Mouse (Mus musculus): ENCODE measurements around the gene Cnnm2. TPM values are rescaled to one million over a fixed set of nuclear protein-coding genes. Genes with fewer than 3 reads are reported as not detected.

Cnnm2 gene
- polyA plus RNA-seq, 1 experiment, result 12.2 TPM

DNA sequence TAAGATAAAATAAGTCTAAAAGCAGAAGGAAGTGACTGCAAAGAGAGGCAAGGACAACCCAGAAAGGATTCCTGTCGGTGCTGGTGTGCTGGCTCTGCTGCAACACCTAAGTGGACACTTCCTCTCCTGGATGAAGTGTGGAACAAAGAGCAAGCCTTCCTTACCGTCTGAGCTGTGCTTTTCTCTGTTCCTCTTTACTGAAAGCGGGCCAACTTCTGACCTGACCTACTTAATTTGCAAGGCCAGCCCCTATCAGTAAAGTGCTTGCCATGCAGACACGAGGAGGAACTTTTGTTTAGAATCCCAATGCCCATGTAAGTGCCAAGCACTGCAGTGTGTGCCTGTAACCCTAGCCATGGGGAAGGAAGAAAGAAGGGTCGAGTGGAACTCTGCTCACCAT is 137.9 kb downstream of the Cnnm2 start:
- peak; percentile 33 for DNase-seq
- peaks cover 10% of the 10 kb centered on the region; the same call in 1 of the 2 replicates for H3K4me1 ChIP-seq (ENCODE audit: control insufficient read depth, insufficient read depth, low read length)
- no peak overlapping the region for H3K4me3 ChIP-seq (replicated peaks; ENCODE audit: extremely low read depth, low read depth, low read length)
- WGBS, result 21% methylated on average over 5 of the region's 5 CpGs
- TF ChIP-seq CTCF (IDR thresholded peaks at IDR 0.05; ENCODE audit: insufficient read depth, low read length), result no peak

- Histone ChIP-seq H3K4me1 (ENCODE audit: control insufficient read depth, insufficient read depth, low read length) (peaks cover 10% of the 10 kb centered on the region; the same call in 1 of the 2 replicates), H3K4me3 (replicated peaks; ENCODE audit: extremely low read depth, low read depth, low read length) (no peak overlapping the region)
- no peak for DNase-seq
- 52% methylated on average over 5 of the region's 5 CpGs for WGBS
- TF ChIP-seq POLR2A (IDR thresholded peaks at IDR 0.05; ENCODE audit: borderline replicate concordance, extremely low read depth, low read depth, low read length), result no peak
- TF ChIP-seq CTCF (IDR thresholded peaks at IDR 0.05; ENCODE audit: insufficient read depth, low read length), result no peak
These were observed 138.5 kb downstream of the Cnnm2 start for GRCm38 (mm10) chr19:46899871-46900270.

GRCm38 (mm10) chr19:46900786-46901185 is 139.4 kb downstream of the Cnnm2 start:
- Histone ChIP-seq H3K4me3 (replicated peaks; ENCODE audit: extremely low read depth, low read depth, low read length) (no peak overlapping the region), H3K4me1 (ENCODE audit: control insufficient read depth, insufficient read depth, low read length) (peaks cover 10% of the 10 kb centered on the region; the same call in 1 of the 2 replicates)
- WGBS, result 87% methylated on average over 6 of the region's 6 CpGs
- TF ChIP-seq POLR2A (IDR thresholded peaks at IDR 0.05; ENCODE audit: borderline replicate concordance, extremely low read depth, low read depth, low read length) (no peak), CTCF (IDR thresholded peaks at IDR 0.05; ENCODE audit: insufficient read depth, low read length) (no peak)
- DNase-seq, result no peak

- Histone ChIP-seq H3K4me3 (replicated peaks; ENCODE audit: extremely low read depth, low read depth, low read length) (no peak overlapping the region), H3K4me1 (ENCODE audit: control insufficient read depth, insufficient read depth, low read length) (peaks cover 10% of the 10 kb centered on the region; the same call in 1 of the 2 replicates)
- TF ChIP-seq CTCF (IDR thresholded peaks at IDR 0.05; ENCODE audit: insufficient read depth, low read length) (no peak), POLR2A (IDR thresholded peaks at IDR 0.05; ENCODE audit: borderline replicate concordance, extremely low read depth, low read depth, low read length) (no peak)
- DNase-seq, result peak; percentile 38
- 52% methylated on average over 5 of the region's 5 CpGs for WGBS
These were observed 139.9 kb downstream of the Cnnm2 start for GRCm38 (mm10) chr19:46901323-46901722.

GRCm38 (mm10) chr19:46903379-46903778 is 142.0 kb downstream of the Cnnm2 start:
- peaks cover 10% of the 10 kb centered on the region; the same call in 1 of the 2 replicates for H3K4me1 ChIP-seq (ENCODE audit: control insufficient read depth, insufficient read depth, low read length)
- TF ChIP-seq CTCF (IDR thresholded peaks at IDR 0.05; ENCODE audit: insufficient read depth, low read length) (no peak), POLR2A (IDR thresholded peaks at IDR 0.05; ENCODE audit: borderline replicate concordance, extremely low read depth, low read depth, low read length) (no peak)
- no peak overlapping the region for H3K4me3 ChIP-seq (replicated peaks; ENCODE audit: extremely low read depth, low read depth, low read length)
- 90% methylated on average over 5 of the region's 5 CpGs for WGBS
- no peak for DNase-seq

DNA sequence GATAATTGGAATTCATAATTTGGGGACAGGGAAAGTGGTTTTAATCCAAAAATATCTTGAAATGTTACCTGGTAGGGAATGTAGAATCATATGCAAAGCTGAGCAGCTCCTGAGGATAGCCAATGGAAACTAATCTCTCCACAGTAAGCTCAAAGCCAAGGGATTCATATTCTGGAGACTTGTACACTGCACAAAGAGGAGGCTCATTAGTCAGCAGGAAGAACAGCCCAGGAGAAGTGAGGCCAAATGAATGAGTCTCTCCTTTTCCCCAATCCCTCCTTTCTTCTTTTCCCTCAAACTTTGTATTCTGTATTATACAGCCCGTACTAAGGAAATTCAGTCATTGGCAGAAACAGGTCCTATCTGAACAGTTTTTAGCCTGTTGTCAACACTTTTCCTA is 143.5 kb downstream of the Cnnm2 start:
- TF ChIP-seq CTCF (IDR thresholded peaks at IDR 0.05; ENCODE audit: insufficient read depth, low read length) (no peak), POLR2A (IDR thresholded peaks at IDR 0.05; ENCODE audit: borderline replicate concordance, extremely low read depth, low read depth, low read length) (no peak)
- WGBS, result 85% methylated on average over 1 of the region's 1 CpGs
- no peak for DNase-seq
- Histone ChIP-seq H3K4me1 (ENCODE audit: control insufficient read depth, insufficient read depth, low read length) (peaks cover 12% of the 10 kb centered on the region), H3K4me3 (replicated peaks; ENCODE audit: extremely low read depth, low read depth, low read length) (no peak overlapping the region)

GRCm38 (mm10) chr19:46905383-46905782 is 144.0 kb downstream of the Cnnm2 start:
- H3K4me3 ChIP-seq (replicated peaks; ENCODE audit: extremely low read depth, low read depth, low read length), result no peak overlapping the region
- H3K4me1 ChIP-seq (ENCODE audit: control insufficient read depth, insufficient read depth, low read length), result peaks cover 10% of the 10 kb centered on the region
- no peak for DNase-seq
- TF ChIP-seq POLR2A (IDR thresholded peaks at IDR 0.05; ENCODE audit: borderline replicate concordance, extremely low read depth, low read depth, low read length) (no peak), CTCF (IDR thresholded peaks at IDR 0.05; ENCODE audit: insufficient read depth, low read length) (no peak)

DNA sequence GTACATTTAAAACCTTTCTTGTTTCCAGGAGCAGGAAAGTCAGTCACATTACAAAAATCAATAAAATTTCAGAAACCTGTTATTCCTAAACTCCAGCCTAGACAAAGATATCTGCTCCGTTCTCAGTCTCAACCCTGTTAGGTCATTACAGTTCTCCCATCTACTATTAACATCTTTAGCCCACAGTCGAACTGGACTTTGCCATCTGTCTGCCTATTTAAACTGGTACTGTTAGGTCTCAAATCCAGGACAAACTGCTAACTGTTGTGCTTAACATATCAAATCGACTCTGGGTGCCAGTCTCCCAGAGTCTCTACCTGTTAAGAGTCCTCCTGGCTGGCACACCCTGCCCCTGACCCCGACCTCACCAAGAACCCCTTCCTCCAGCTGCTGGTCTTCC is 144.6 kb downstream of the Cnnm2 start:
- 89% methylated on average over 4 of the region's 4 CpGs for WGBS
- peaks cover 7% of the 10 kb centered on the region for H3K4me1 ChIP-seq (ENCODE audit: control insufficient read depth, insufficient read depth, low read length)
- TF ChIP-seq POLR2A (IDR thresholded peaks at IDR 0.05; ENCODE audit: borderline replicate concordance, extremely low read depth, low read depth, low read length), result no peak
- TF ChIP-seq CTCF (IDR thresholded peaks at IDR 0.05; ENCODE audit: insufficient read depth, low read length), result no peak
- DNase-seq, result no peak
- H3K4me3 ChIP-seq (replicated peaks; ENCODE audit: extremely low read depth, low read depth, low read length), result no peak overlapping the region

DNA sequence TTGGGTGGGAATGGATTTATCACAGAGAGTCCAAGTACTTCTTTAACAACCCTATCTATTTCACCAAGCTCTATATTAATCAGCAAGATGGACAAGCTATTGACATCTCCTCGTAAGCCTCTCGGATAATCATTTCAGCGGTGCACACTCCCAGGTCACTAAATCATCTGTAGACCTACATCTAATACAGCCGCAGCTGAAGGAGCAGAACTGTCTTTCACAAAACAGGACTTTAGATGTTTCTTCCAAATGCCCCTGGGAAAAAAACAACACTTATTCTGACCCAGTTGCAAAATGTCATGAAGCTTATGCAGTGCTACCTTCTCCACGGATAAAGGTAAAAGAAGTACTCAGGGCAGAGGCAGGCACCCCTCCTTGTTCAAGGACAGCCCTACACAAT is 146.8 kb downstream of the Cnnm2 start:
- peaks cover 4% of the 10 kb centered on the region for H3K4me1 ChIP-seq (ENCODE audit: control insufficient read depth, insufficient read depth, low read length)
- H3K4me3 ChIP-seq (replicated peaks; ENCODE audit: extremely low read depth, low read depth, low read length), result no peak overlapping the region
- TF ChIP-seq CTCF (IDR thresholded peaks at IDR 0.05; ENCODE audit: insufficient read depth, low read length) (no peak), POLR2A (IDR thresholded peaks at IDR 0.05; ENCODE audit: borderline replicate concordance, extremely low read depth, low read depth, low read length) (no peak)
- no peak for DNase-seq
- WGBS, result 78% methylated on average over 5 of the region's 5 CpGs

- WGBS, result 75% methylated on average over 4 of the region's 4 CpGs
- no peak for DNase-seq
- no peak overlapping the region for H3K4me3 ChIP-seq (replicated peaks; ENCODE audit: extremely low read depth, low read depth, low read length)
- H3K4me1 ChIP-seq (ENCODE audit: control insufficient read depth, insufficient read depth, low read length), result peaks cover 4% of the 10 kb centered on the region
- TF ChIP-seq POLR2A (IDR thresholded peaks at IDR 0.05; ENCODE audit: borderline replicate concordance, extremely low read depth, low read depth, low read length), result no peak
- no peak for TF ChIP-seq CTCF (IDR thresholded peaks at IDR 0.05; ENCODE audit: insufficient read depth, low read length)
These were observed 147.6 kb downstream of the Cnnm2 start for GRCm38 (mm10) chr19:46908977-46909376.
